7 mouse cellular contexts compared by ENCODE assay signal in the genomic region with DNA sequence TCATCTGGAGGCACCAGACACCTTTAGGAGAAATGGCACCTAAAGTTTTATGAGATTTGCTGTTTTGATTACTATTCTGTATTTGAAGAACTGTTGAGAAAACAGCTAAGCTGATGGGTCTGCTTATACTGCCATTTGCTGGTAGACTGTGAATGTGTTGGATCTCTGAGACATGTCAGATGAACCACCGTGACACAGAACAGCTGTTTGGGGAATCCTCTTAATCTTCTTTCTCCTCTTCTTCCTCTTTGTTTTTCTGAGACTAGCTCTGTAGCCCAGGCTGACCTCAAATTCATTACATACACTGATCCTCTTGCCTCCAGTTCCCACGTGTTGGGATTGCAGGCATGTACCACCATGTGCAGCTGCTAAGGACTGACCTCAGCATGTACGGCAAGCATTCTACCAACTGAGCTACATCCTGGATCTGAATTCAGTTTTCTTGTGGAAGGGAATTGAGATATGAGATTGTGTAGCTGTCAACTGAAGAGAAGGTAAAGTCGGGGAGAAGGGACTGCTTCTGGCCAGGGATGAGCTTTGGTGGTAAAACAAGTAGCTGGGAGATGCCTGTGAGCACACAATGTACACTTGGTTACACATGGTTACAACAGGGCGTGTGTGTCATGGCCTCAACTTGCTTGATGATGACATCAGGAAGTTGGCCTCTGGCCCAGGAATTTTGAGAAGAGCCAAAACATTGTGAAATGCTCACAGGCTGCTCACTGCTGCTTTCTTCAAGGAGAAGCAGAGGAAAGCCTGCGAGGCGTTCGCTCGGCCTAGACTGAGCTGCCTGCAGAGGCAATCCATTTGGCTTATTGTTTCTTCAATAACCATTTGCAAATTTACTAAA. TPM values are rescaled to one million over a fixed set of nuclear protein-coding genes. Genes with fewer than 3 reads are reported as not detected.
DNase-seq lines count a peak whose midpoint lies in the region; ATAC-seq lines count a peak whose summit lies in the region.

No protein-coding gene starts in this region.

- no peak overlapping the region for H3K27ac ChIP-seq in embryonic facial prominence, embryonic 14.5 days (replicated peaks; ENCODE audit: low read depth, low read length)
- 0 out of 2 replicates have a peak overlapping the region, but pooled peaks have one; percentile 37 for H3K27ac ChIP-seq in liver, embryonic 16.5 days (ENCODE audit: low read length)

- intact Hi-C loops in heart, postnatal 10 days (cut with DNase I), result no loop called here

- no peaks in the 10 kb centered on the region for H3K36me3 ChIP-seq in embryonic facial prominence, embryonic 14.5 days (ENCODE audit: control insufficient read depth, insufficient read depth, low read length)
- H3K36me3 ChIP-seq in liver, embryonic 16.5 days (ENCODE audit: control insufficient read depth, insufficient read depth), result no peaks in the 10 kb centered on the region

- no peak overlapping the region for H3K9ac ChIP-seq in embryonic facial prominence, embryonic 14.5 days (ENCODE audit: low read depth, low read length)
- no peak overlapping the region for H3K9ac ChIP-seq in liver, embryonic 16.5 days (ENCODE audit: low read depth, low read length)

- 0 out of 2 replicates have a peak, but pooled peaks cover 4% of the 10 kb centered on the region for H3K4me1 ChIP-seq in embryonic facial prominence, embryonic 14.5 days (ENCODE audit: control insufficient read depth, insufficient read depth, low read length)
- no peaks in the 10 kb centered on the region; the same call in 1 of the 2 replicates for H3K4me1 ChIP-seq in liver, embryonic 16.5 days (ENCODE audit: control insufficient read depth, low read depth, low read length)

- no peaks in the 10 kb centered on the region for H3K27me3 ChIP-seq in embryonic facial prominence, embryonic 14.5 days (replicated peaks; ENCODE audit: control insufficient read depth, insufficient read depth, low read length)
- H3K27me3 ChIP-seq in liver, embryonic 16.5 days (ENCODE audit: control insufficient read depth, insufficient read depth, low read depth, low read length), result no peaks in the 10 kb centered on the region

- WGBS in embryonic facial prominence, embryonic 14.5 days, result 46% methylated on average over 9 of the region's 9 CpGs
- 47% methylated on average over 9 of the region's 9 CpGs for WGBS in liver, embryonic 16.5 days (ENCODE audit: insufficient replicate concordance)

- H3K4me2 ChIP-seq in embryonic facial prominence, embryonic 14.5 days (ENCODE audit: low read depth, low read length), result no peak overlapping the region
- H3K4me2 ChIP-seq in liver, embryonic 16.5 days (ENCODE audit: low read depth, low read length), result no peak overlapping the region; the same call in 1 of the 2 replicates

- peak; percentile 89 for DNase-seq in 416B (ENCODE audit: low read depth)
- DNase-seq in Muller cell, postnatal 12 days (ENCODE audit: inconsistent ontology term), result peak; percentile 73
- peak; percentile 84 for DNase-seq in embryonic facial prominence, embryonic 14.5 days (ENCODE audit: low spot score)
- DNase-seq in heart, postnatal 10 days, result peak; percentile 94
- DNase-seq in spleen, postnatal 4 days (ENCODE audit: low spot score in 2 of 2), result peak; percentile 44 to 65

- peak; percentile 86 for ATAC-seq in embryonic facial prominence, embryonic 14.5 days (ENCODE audit: low read depth)
- ATAC-seq in liver, embryonic 16.5 days (ENCODE audit: low read depth), result peak; percentile 66
- ATAC-seq in inflammation-experienced regulatory T-cells, adult 6 months, result no peak

- no peak overlapping the region for H3K4me3 ChIP-seq in embryonic facial prominence, embryonic 14.5 days (ENCODE audit: low read depth, low read length)
- no peak overlapping the region for H3K4me3 ChIP-seq in liver, embryonic 16.5 days (ENCODE audit: low read depth, low read length)

- no peaks in the 10 kb centered on the region for H3K9me3 ChIP-seq in embryonic facial prominence, embryonic 14.5 days (ENCODE audit: control insufficient read depth, low read length)
- H3K9me3 ChIP-seq in liver, embryonic 16.5 days (replicated peaks; ENCODE audit: control insufficient read depth, low read length), result no peaks in the 10 kb centered on the region

RNA-seq across cellular contexts. Expression of a gene that starts 3.9 kb away (rescaled TPM):
- not detected in 2 replicates for polyA plus RNA-seq in embryonic facial prominence, embryonic 14.5 days (2014; fragmentation: Nextera tagmentation; extraction: Ambion mirVana)
- total RNA-seq in heart, postnatal 10 days (2021), result not detected
- not detected in 2 replicates for polyA plus RNA-seq in liver, embryonic 16.5 days (2015; fragmentation: Nextera tagmentation; extraction: Ambion mirVana)
- polyA plus RNA-seq in inflammation-experienced regulatory T-cells, adult 6 months (2017; shearing (Covaris generic)), result not detected

RNA-seq across cellular contexts. Expression of a gene that starts 9.0 kb away (rescaled TPM):
- not detected in 2 replicates for polyA plus RNA-seq in embryonic facial prominence, embryonic 14.5 days (2014; fragmentation: Nextera tagmentation; extraction: Ambion mirVana)
- under 1 TPM; 0.25 to 0.31 TPM for total RNA-seq in heart, postnatal 10 days (2021)
- polyA plus RNA-seq in liver, embryonic 16.5 days (2015; fragmentation: Nextera tagmentation; extraction: Ambion mirVana), result not detected in 2 replicates
- not detected for polyA plus RNA-seq in inflammation-experienced regulatory T-cells, adult 6 months (2017; shearing (Covaris generic))

RNA-seq across cellular contexts. Expression of a gene that starts 23.1 kb away (rescaled TPM):
- 3.8 and 4.3 TPM in 2 replicates for polyA plus RNA-seq in embryonic facial prominence, embryonic 14.5 days (2014; fragmentation: Nextera tagmentation; extraction: Ambion mirVana)
- total RNA-seq in heart, postnatal 10 days (2021), result under 1 TPM; 0.60 to 0.72 TPM
- polyA plus RNA-seq in liver, embryonic 16.5 days (2015; fragmentation: Nextera tagmentation; extraction: Ambion mirVana), result 7.3 and 8.4 TPM in 2 replicates
- polyA plus RNA-seq in inflammation-experienced regulatory T-cells, adult 6 months (2017; shearing (Covaris generic)), result under 1 TPM; 0.19 to 0.69 (median 0.67) TPM

RNA-seq across cellular contexts. Expression of a gene that starts 38.1 kb away (rescaled TPM):
- not detected in 2 replicates for polyA plus RNA-seq in embryonic facial prominence, embryonic 14.5 days (2014; fragmentation: Nextera tagmentation; extraction: Ambion mirVana)
- not detected for total RNA-seq in heart, postnatal 10 days (2021)
- not detected in 2 replicates for polyA plus RNA-seq in liver, embryonic 16.5 days (2015; fragmentation: Nextera tagmentation; extraction: Ambion mirVana)
- not detected for polyA plus RNA-seq in inflammation-experienced regulatory T-cells, adult 6 months (2017; shearing (Covaris generic))

RNA-seq across cellular contexts. Expression of a gene that starts 46.8 kb away (rescaled TPM):
- 155 and 156 TPM in 2 replicates for polyA plus RNA-seq in embryonic facial prominence, embryonic 14.5 days (2014; fragmentation: Nextera tagmentation; extraction: Ambion mirVana)
- 100 to 1,000 TPM; 104 to 121 TPM for total RNA-seq in heart, postnatal 10 days (2021)
- polyA plus RNA-seq in liver, embryonic 16.5 days (2015; fragmentation: Nextera tagmentation; extraction: Ambion mirVana), result 35.2 and 43.2 TPM in 2 replicates
- polyA plus RNA-seq in inflammation-experienced regulatory T-cells, adult 6 months (2017; shearing (Covaris generic)), result 100 to 1,000 TPM in 1 of 3 experiments, 10 to 100 TPM in 2; 39.3 to 108 (median 40.8) TPM
